Mouse (Mus musculus) lung, adult 2 months (tissue): ENCODE measurements around the gene Inka2. TPM values are rescaled to one million over a fixed set of nuclear protein-coding genes. Genes with fewer than 3 reads are reported as not detected.

Source experiments
- DNase-seq: peaks from one replicate; pipeline ENCODE4 v3.0.0; 2022
- H3K4me1 ChIP-seq: fragments of 200-500 bp; 2 replicates; pipeline ENCODE4 v1.6.1; 2011; ENCODE audit warnings: low read length; ENCODE audit not compliant: control insufficient read depth, insufficient read depth
- H3K4me3 ChIP-seq: fragments of 200-500 bp; replicated peaks from 2 replicates; pipeline ENCODE3; 2011; ENCODE audit warnings: low read depth, mild to moderate bottlenecking, control low read depth, low read length; ENCODE audit errors: extremely low read depth
- CTCF ChIP-seq: fragments of 200-500 bp; IDR thresholded peaks from 2 replicates; pipeline ENCODE4 v1.5.1; 2011; ENCODE audit warnings: mild to moderate bottlenecking, low read length, control low read depth; ENCODE audit not compliant: insufficient read depth
- POLR2A ChIP-seq: fragments of 200-500 bp; IDR thresholded peaks from 2 replicates; pipeline ENCODE4 v1.6.1; 2011; ENCODE audit warnings: low read depth, mild to moderate bottlenecking, control low read depth, low read length, borderline replicate concordance; ENCODE audit errors: extremely low read depth
- WGBS: fragments of 180-500 bp; shearing (Covaris S2); methylation state at CpG from one replicate; pipeline ENCODE4 v1.1.7; 2018; 5-methylcytosine and 5-hydroxymethylcytosine counted together
- polyA plus RNA-seq: library from polyadenylated mRNA; depleted of rRNA; stranded (reverse); fragments of >200 nt; gene quantifications from 2 replicates; pipeline ENCODE4 v1.2.3, GENCODE M21; 2012

Inka2 gene
- polyA plus RNA-seq, 1 experiment = 7.6 TPM

GRCm38 (mm10) chr3:105718746-105719145, 14.3 kb downstream of the Inka2 start:
- WGBS = 47% methylated on average over 4 of the region's 4 CpGs
- H3K4me3 ChIP-seq = no peak overlapping the region
- no peak for TF ChIP-seq CTCF
- no peak for TF ChIP-seq POLR2A
- no peak for DNase-seq
- H3K4me1 ChIP-seq = no peaks in the 10 kb centered on the region

GRCm38 (mm10) chr3:105719979-105720378, 15.6 kb downstream of the Inka2 start:
- H3K4me1 ChIP-seq = no peaks in the 10 kb centered on the region
- H3K4me3 ChIP-seq = no peak overlapping the region
- DNase-seq = no peak
- WGBS = 69% methylated on average over 4 of the region's 4 CpGs
- TF ChIP-seq POLR2A (no peak), CTCF (no peak)

GRCm38 (mm10) chr3:105720514-105720913, 16.1 kb downstream of the Inka2 start:
- TF ChIP-seq CTCF = no peak
- no peak for TF ChIP-seq POLR2A
- no peak for DNase-seq
- 69% methylated on average over 4 of the region's 4 CpGs for WGBS
- no peaks in the 10 kb centered on the region for H3K4me1 ChIP-seq
- H3K4me3 ChIP-seq = no peak overlapping the region

- no peak overlapping the region for H3K4me3 ChIP-seq
- 57% methylated on average over 2 of the region's 2 CpGs for WGBS
- H3K4me1 ChIP-seq = no peaks in the 10 kb centered on the region
- DNase-seq = no peak
- TF ChIP-seq CTCF (no peak), POLR2A (no peak)
Measured at GRCm38 (mm10) chr3:105721681-105722201, 17.3 kb downstream of the Inka2 start.

- TF ChIP-seq CTCF (no peak), POLR2A (no peak)
- WGBS = 69% methylated on average over 3 of the region's 3 CpGs
- H3K4me1 ChIP-seq = no peaks in the 10 kb centered on the region
- no peak for DNase-seq
- H3K4me3 ChIP-seq = no peak overlapping the region
Measured at GRCm38 (mm10) chr3:105722510-105722909, 18.1 kb downstream of the Inka2 start.

- TF ChIP-seq CTCF = 0 out of 2 replicates have a peak, but pooled peaks have one; percentile 6
- TF ChIP-seq POLR2A = no peak
- H3K4me1 ChIP-seq = no peaks in the 10 kb centered on the region
- 0% methylated on average over 1 of the region's 1 CpGs for WGBS
Measured at GRCm38 (mm10) chr3:105726037-105726436, 21.6 kb downstream of the Inka2 start.

GRCm38 (mm10) chr3:105732360-105732759, 28.0 kb downstream of the Inka2 start:
- no peak for TF ChIP-seq POLR2A
- no peak for TF ChIP-seq CTCF
- DNase-seq = no peak
- Histone ChIP-seq H3K4me1 (peaks cover 7% of the 10 kb centered on the region), H3K4me3 (no peak overlapping the region)
- WGBS = 89% methylated on average over 4 of the region's 4 CpGs

More at GRCm38 (mm10) chr3:105726037-105726436, 21.6 kb downstream of the Inka2 start:
- no peak for DNase-seq
- H3K4me3 ChIP-seq = no peak overlapping the region

- no peak for DNase-seq
- TF ChIP-seq POLR2A = no peak
- no peak for TF ChIP-seq CTCF
- 68% methylated on average over 4 of the region's 4 CpGs for WGBS
- Histone ChIP-seq H3K4me3 (no peak overlapping the region), H3K4me1 (peaks cover 7% of the 10 kb centered on the region)
Measured at GRCm38 (mm10) chr3:105733538-105733937, 29.1 kb downstream of the Inka2 start.

- DNase-seq = no peak
- Histone ChIP-seq H3K4me1 (peaks cover 7% of the 10 kb centered on the region), H3K4me3 (no peak overlapping the region)
- TF ChIP-seq CTCF (no peak), POLR2A (no peak)
Measured at GRCm38 (mm10) chr3:105735285-105735684, 30.9 kb downstream of the Inka2 start.

GRCm38 (mm10) chr3:105736148-105736547, 31.7 kb downstream of the Inka2 start:
- TF ChIP-seq CTCF (no peak), POLR2A (no peak)
- WGBS = 65% methylated on average over 1 of the region's 1 CpGs
- Histone ChIP-seq H3K4me1 (peaks cover 7% of the 10 kb centered on the region), H3K4me3 (no peak overlapping the region)
- DNase-seq = no peak

- Histone ChIP-seq H3K4me3 (no peak overlapping the region), H3K4me1 (peaks cover 7% of the 10 kb centered on the region)
- 90% methylated on average over 7 of the region's 7 CpGs for WGBS
- no peak for TF ChIP-seq CTCF
- no peak for TF ChIP-seq POLR2A
- DNase-seq = no peak
Measured at GRCm38 (mm10) chr3:105737070-105737469, 32.7 kb downstream of the Inka2 start.
